Mouse (Mus musculus): ENCODE measurements around the gene Hoxd4. TPM values are rescaled to one million over a fixed set of nuclear protein-coding genes. Genes with fewer than 3 reads are reported as not detected.

Hoxd4 gene
- polyA plus RNA-seq, 1 experiment from 2014 or later = not detected

DNA sequence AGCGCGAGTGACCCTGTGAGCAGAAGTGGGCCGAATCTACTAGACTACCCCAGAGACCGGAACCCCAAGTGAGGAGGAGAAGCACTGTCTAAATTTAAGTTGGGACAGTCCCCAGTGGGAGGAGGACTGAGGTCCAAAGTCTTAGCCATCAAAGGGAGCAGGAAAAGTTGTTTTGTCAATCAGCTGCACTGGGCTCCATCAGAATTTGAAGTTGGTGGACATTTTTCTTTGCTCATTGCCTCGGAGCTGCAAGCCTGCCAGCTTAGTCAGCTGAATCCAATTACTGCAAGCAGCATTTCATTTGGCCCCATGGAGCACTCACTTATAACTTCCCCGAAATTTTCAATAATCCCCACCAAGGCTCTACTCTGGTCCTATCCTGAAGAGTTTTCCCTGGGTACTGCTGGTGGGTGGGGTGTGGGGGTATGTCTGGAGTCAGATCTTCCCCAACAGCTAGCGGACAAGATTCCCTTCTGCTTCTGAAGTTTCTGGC lies 25.9 kb downstream of the Hoxd4 start:
- Histone ChIP-seq H3K27me3 (replicated peaks; ENCODE audit: control insufficient read depth, insufficient read depth, low read length) (peaks cover 81% of the 10 kb centered on the region), H3K27ac (ENCODE audit: low read length) (no peak overlapping the region), H3K36me3 (ENCODE audit: control insufficient read depth, insufficient read depth) (no peaks in the 10 kb centered on the region), H3K4me1 (replicated peaks; ENCODE audit: control insufficient read depth, insufficient read depth, low read length) (peaks cover 4% of the 10 kb centered on the region; the same call in 1 of the 2 replicates), H3K4me3 (replicated peaks; ENCODE audit: low read length) (no peak overlapping the region), H3K4me2 (ENCODE audit: low read length) (no peak overlapping the region), H3K9me3 (ENCODE audit: control insufficient read depth, low read length) (no peaks in the 10 kb centered on the region), H3K9ac (replicated peaks; ENCODE audit: low read depth, low read length) (no peak overlapping the region)
- WGBS = 2% methylated on average over 7 of the region's 7 CpGs
- no peak for ATAC-seq

DNA sequence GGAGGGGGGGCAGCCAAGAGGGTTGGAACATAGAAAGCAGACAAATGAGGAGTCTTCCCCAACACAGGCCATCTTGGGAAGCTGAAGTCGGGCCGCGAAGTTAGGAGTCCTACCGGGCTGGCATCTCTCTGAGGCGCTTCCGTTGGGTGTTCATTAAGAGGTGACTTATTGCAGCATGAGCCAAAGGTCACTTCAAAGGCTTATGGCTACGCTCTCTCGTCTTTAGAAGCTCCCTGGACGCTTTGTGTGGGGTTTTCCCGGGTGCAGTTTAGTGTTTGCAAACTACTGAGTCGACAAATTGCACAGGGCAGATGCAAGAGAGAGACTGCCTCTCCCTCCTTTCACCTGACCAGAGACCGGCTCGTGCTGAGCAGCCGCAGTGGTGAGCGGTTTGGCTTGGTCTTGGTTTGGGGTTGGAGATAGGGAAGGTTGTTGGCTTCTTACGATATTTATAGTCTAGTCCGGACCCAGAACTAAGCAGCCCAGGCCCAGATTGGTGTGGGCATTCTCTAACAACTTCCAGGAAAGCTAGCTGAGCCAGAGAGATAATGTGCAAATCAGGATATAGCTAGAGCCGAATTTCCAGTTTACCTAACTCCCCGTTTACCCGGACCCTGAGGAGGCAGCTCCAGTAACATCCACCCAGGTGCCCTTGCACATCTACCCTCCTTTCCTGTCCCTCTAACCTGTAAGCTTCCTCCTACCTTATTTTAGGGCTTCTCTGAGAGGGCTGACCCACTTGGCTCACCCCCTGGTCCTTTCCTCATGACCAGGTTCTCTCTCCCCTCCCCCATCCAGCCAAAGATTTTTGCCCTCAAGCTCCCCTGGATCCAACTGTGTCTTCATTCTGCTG lies 27.1 kb downstream of the Hoxd4 start:
- H3K9me3 ChIP-seq (ENCODE audit: control insufficient read depth, low read length) = no peaks in the 10 kb centered on the region; the same call in 1 of the 2 replicates
- WGBS = under 1% methylated on average over 20 of the region's 20 CpGs
- H3K4me2 ChIP-seq (ENCODE audit: low read length) = no peak overlapping the region
- no peak for ATAC-seq
- H3K4me1 ChIP-seq (replicated peaks; ENCODE audit: control insufficient read depth, insufficient read depth, low read length) = peaks cover 4% of the 10 kb centered on the region; the same call in 1 of the 2 replicates
- peaks cover 87% of the 10 kb centered on the region for H3K27me3 ChIP-seq (replicated peaks; ENCODE audit: control insufficient read depth, insufficient read depth, low read length)
- no peak overlapping the region for H3K27ac ChIP-seq (ENCODE audit: low read length)
- H3K36me3 ChIP-seq (ENCODE audit: control insufficient read depth, insufficient read depth) = no peaks in the 10 kb centered on the region
- no peak overlapping the region for H3K4me3 ChIP-seq (replicated peaks; ENCODE audit: low read length)
- H3K9ac ChIP-seq (replicated peaks; ENCODE audit: low read depth, low read length) = no peak overlapping the region

DNA sequence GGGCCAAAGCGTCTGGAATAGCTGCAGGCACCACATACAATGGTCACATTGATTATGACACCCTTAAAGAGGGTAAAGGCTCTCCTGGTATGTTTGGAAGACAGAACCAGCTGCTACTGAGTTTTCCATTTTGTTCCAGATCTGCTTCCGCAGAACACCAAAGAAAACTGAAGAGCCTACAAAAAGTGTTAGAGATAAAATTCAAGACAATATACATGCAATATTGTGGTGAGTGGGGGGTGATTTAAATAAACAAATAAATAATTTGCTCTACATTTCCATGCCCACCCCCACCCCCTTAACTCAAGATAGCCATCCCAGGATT lies 27.7 kb downstream of the Hoxd4 start:
- ATAC-seq = no peak
- Histone ChIP-seq H3K4me1 (replicated peaks; ENCODE audit: control insufficient read depth, insufficient read depth, low read length) (peaks cover 4% of the 10 kb centered on the region; the same call in 1 of the 2 replicates), H3K27me3 (replicated peaks; ENCODE audit: control insufficient read depth, insufficient read depth, low read length) (peaks cover 90% of the 10 kb centered on the region)

DNA sequence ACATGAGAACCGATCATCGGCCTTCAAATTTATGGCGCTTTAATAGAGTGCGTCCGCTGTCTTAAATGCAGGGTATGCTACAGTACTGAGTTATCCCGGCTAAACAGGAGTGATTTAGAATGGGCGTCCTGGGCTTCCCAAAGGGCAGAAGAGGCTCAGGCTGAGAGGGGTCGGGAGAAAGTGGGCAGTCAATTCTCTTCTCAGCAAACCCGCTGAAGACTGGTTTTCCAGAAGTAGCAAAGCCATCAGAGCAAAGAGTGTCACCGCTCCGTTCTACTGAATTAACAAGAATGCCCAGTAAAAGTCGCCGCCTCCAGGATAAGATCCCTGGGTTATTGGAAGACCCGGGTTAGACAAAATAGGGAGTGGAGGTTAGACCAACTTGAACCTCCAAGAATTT lies 28.1 kb downstream of the Hoxd4 start:
- Histone ChIP-seq H3K4me1 (replicated peaks; ENCODE audit: control insufficient read depth, insufficient read depth, low read length) (peaks cover 4% of the 10 kb centered on the region; the same call in 1 of the 2 replicates), H3K9me3 (ENCODE audit: control insufficient read depth, low read length) (peaks cover 2% of the 10 kb centered on the region; the same call in 1 of the 2 replicates), H3K9ac (replicated peaks; ENCODE audit: low read depth, low read length) (no peak overlapping the region), H3K36me3 (ENCODE audit: control insufficient read depth, insufficient read depth) (no peaks in the 10 kb centered on the region), H3K27ac (ENCODE audit: low read length) (no peak overlapping the region), H3K27me3 (replicated peaks; ENCODE audit: control insufficient read depth, insufficient read depth, low read length) (peaks cover 90% of the 10 kb centered on the region), H3K4me3 (replicated peaks; ENCODE audit: low read length) (no peak overlapping the region), H3K4me2 (ENCODE audit: low read length) (no peak overlapping the region)
- 3% methylated on average over 14 of the region's 14 CpGs for WGBS
- ATAC-seq = no peak

More for the DNA sequence above, 27.7 kb downstream of the Hoxd4 start:
- Histone ChIP-seq H3K9me3 (ENCODE audit: control insufficient read depth, low read length) (peaks cover 2% of the 10 kb centered on the region; the same call in 1 of the 2 replicates), H3K27ac (ENCODE audit: low read length) (no peak overlapping the region), H3K36me3 (ENCODE audit: control insufficient read depth, insufficient read depth) (no peaks in the 10 kb centered on the region), H3K4me3 (replicated peaks; ENCODE audit: low read length) (no peak overlapping the region), H3K4me2 (ENCODE audit: low read length) (no peak overlapping the region), H3K9ac (replicated peaks; ENCODE audit: low read depth, low read length) (no peak overlapping the region)
- WGBS = 2% methylated on average over 2 of the region's 2 CpGs

GRCm38 (mm10) chr2:74740311-74741091 lies 28.8 kb downstream of the Hoxd4 start:
- Histone ChIP-seq H3K27ac (ENCODE audit: low read length) (no peak overlapping the region), H3K4me3 (replicated peaks; ENCODE audit: low read length) (no peak overlapping the region), H3K4me1 (replicated peaks; ENCODE audit: control insufficient read depth, insufficient read depth, low read length) (peaks cover 4% of the 10 kb centered on the region; the same call in 1 of the 2 replicates), H3K4me2 (ENCODE audit: low read length) (no peak overlapping the region), H3K9me3 (ENCODE audit: control insufficient read depth, low read length) (peaks cover 2% of the 10 kb centered on the region; the same call in 1 of the 2 replicates), H3K36me3 (ENCODE audit: control insufficient read depth, insufficient read depth) (no peaks in the 10 kb centered on the region), H3K9ac (replicated peaks; ENCODE audit: low read depth, low read length) (no peak overlapping the region), H3K27me3 (replicated peaks; ENCODE audit: control insufficient read depth, insufficient read depth, low read length) (peaks cover 90% of the 10 kb centered on the region)
- ATAC-seq = no peak
- WGBS = 1% methylated on average over 43 of the region's 43 CpGs

GRCm38 (mm10) chr2:74741252-74741978 lies 29.7 kb downstream of the Hoxd4 start:
- Histone ChIP-seq H3K36me3 (ENCODE audit: control insufficient read depth, insufficient read depth) (no peaks in the 10 kb centered on the region), H3K9ac (replicated peaks; ENCODE audit: low read depth, low read length) (no peak overlapping the region), H3K27ac (ENCODE audit: low read length) (no peak overlapping the region), H3K4me3 (replicated peaks; ENCODE audit: low read length) (no peak overlapping the region), H3K4me1 (replicated peaks; ENCODE audit: control insufficient read depth, insufficient read depth, low read length) (no peaks in the 10 kb centered on the region), H3K9me3 (ENCODE audit: control insufficient read depth, low read length) (peaks cover 2% of the 10 kb centered on the region; the same call in 1 of the 2 replicates), H3K4me2 (ENCODE audit: low read length) (no peak overlapping the region), H3K27me3 (replicated peaks; ENCODE audit: control insufficient read depth, insufficient read depth, low read length) (peaks cover 91% of the 10 kb centered on the region)
- no peak for ATAC-seq
- 27% methylated on average over 2 of the region's 3 CpGs for WGBS

- Histone ChIP-seq H3K4me3 (replicated peaks; ENCODE audit: low read length) (no peak overlapping the region), H3K36me3 (ENCODE audit: control insufficient read depth, insufficient read depth) (no peaks in the 10 kb centered on the region), H3K27me3 (replicated peaks; ENCODE audit: control insufficient read depth, insufficient read depth, low read length) (peaks cover 90% of the 10 kb centered on the region), H3K4me2 (ENCODE audit: low read length) (no peak overlapping the region), H3K27ac (ENCODE audit: low read length) (no peak overlapping the region), H3K9me3 (ENCODE audit: control insufficient read depth, low read length) (peaks cover 2% of the 10 kb centered on the region; the same call in 1 of the 2 replicates), H3K4me1 (replicated peaks; ENCODE audit: control insufficient read depth, insufficient read depth, low read length) (no peaks in the 10 kb centered on the region), H3K9ac (replicated peaks; ENCODE audit: low read depth, low read length) (no peak overlapping the region)
- ATAC-seq = no peak
Observed at GRCm38 (mm10) chr2:74741979-74742277, 30.2 kb downstream of the Hoxd4 start.

DNA sequence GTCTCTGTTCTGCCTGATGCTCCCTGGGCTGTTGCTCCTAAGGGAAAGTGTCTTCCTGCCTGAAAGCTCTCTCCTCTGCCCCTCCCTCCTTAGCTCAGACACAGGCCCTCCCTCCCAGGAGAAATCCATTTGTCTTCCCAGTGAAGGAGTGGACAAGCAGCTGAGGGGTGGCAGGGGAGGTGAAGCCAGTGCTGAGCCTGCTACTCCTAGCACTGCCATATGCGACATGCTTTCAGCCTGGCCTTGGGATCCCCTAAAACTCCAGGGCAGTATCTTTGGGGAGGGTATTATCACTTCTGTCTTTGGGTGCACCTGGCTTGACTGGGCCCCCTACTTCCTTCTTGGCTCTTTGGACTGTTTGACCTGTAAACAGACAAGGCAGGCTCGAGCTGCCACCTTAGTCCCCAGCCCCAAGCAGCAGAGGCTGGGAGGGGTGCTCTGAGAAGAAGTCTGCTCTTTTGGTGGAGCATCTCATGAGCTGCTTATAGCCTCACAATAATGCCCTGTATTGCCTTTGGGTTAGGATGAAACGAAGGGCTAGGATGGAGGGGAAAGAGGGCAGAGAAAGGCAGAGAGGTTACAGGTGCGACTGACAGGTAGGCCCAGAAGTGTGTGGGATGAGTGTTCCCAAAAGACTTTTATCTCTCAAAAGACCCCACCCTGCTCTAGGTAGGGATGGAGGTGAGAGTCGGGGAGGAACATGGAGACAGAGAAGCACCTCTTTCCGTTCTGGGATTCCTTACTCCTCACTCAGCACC lies 34.0 kb downstream of the Hoxd4 start:
- Histone ChIP-seq H3K27me3 (replicated peaks; ENCODE audit: control insufficient read depth, insufficient read depth, low read length) (peaks cover 83% of the 10 kb centered on the region), H3K4me3 (replicated peaks; ENCODE audit: low read length) (no peak overlapping the region), H3K9ac (replicated peaks; ENCODE audit: low read depth, low read length) (no peak overlapping the region)

More for the DNA sequence above, 34.0 kb downstream of the Hoxd4 start:
- Histone ChIP-seq H3K27ac (ENCODE audit: low read length) (no peak overlapping the region), H3K9me3 (ENCODE audit: control insufficient read depth, low read length) (peaks cover 4% of the 10 kb centered on the region; the same call in 1 of the 2 replicates), H3K4me2 (ENCODE audit: low read length) (no peak overlapping the region), H3K36me3 (ENCODE audit: control insufficient read depth, insufficient read depth) (no peaks in the 10 kb centered on the region), H3K4me1 (replicated peaks; ENCODE audit: control insufficient read depth, insufficient read depth, low read length) (peaks cover 6% of the 10 kb centered on the region; the same call in 1 of the 2 replicates)
- 2% methylated on average over 6 of the region's 6 CpGs for WGBS
- ATAC-seq = no peak

Data from forebrain, embryonic 16.5 days (tissue).